In genomic region chr11:121702111-121702894, GRCm38 (mm10) we compare ENCODE assay signal across 8 mouse cellular contexts. TPM values are rescaled to one million over a fixed set of nuclear protein-coding genes. Genes with fewer than 3 reads are reported as not detected.
DNase-seq lines count a peak whose midpoint lies in the region; ATAC-seq lines count a peak whose summit lies in the region.

No protein-coding gene starts in this region.

- peak overlapping the region; percentile 97 for H3K4me2 ChIP-seq in heart, embryonic 13.5 days
- H3K4me2 ChIP-seq in liver, embryonic 12.5 days, result peak overlapping the region; percentile 83

- peak; percentile 82 for ATAC-seq in heart, embryonic 13.5 days (ENCODE audit: extremely low read depth, insufficient number of reproducible peaks, low FRiP score, low TSS enrichment)
- peak; percentile 78 for ATAC-seq in liver, embryonic 12.5 days

- DNase-seq in CD4-positive, CD25-positive, alpha-beta regulatory T cell, adult 2 months (ENCODE audit: low read depth, low spot score), result peak; percentile 56
- DNase-seq in fibroblast of lung, adult 2 months (ENCODE audit: low read depth), result peak; percentile 82
- DNase-seq in kidney, postnatal 10 days, result peak; percentile 96
- DNase-seq in naive thymus-derived CD4-positive, alpha-beta T cell, adult 2 months (ENCODE audit: low read depth), result peak; percentile 61
- peak; percentile 72 for DNase-seq in splenic B cell, adult 2 months (ENCODE audit: low read depth, low spot score)

- H3K27me3 ChIP-seq in heart, embryonic 13.5 days (replicated peaks), result peaks cover 28% of the 10 kb centered on the region
- H3K27me3 ChIP-seq in liver, embryonic 12.5 days (replicated peaks), result peaks cover 72% of the 10 kb centered on the region
- no peaks in the 10 kb centered on the region for H3K27me3 ChIP-seq in splenic B cell, adult 2 months (ENCODE audit: control insufficient read depth, insufficient read depth, low read length, poor library complexity, severe bottlenecking)

- under 1% methylated on average over 69 of the region's 69 CpGs for WGBS in heart, embryonic 13.5 days
- WGBS in liver, embryonic 12.5 days (ENCODE audit: insufficient replicate concordance), result 2% methylated on average over 69 of the region's 69 CpGs

- H3K36me3 ChIP-seq in heart, embryonic 13.5 days, result no peaks in the 10 kb centered on the region
- no peaks in the 10 kb centered on the region for H3K36me3 ChIP-seq in liver, embryonic 12.5 days
- no peaks in the 10 kb centered on the region for H3K36me3 ChIP-seq in splenic B cell, adult 2 months (ENCODE audit: control insufficient read depth, insufficient read depth, low read length, poor library complexity, severe bottlenecking)

- H3K27ac ChIP-seq in brown adipose tissue, adult 24 weeks (replicated peaks; ENCODE audit: low read depth, low read length), result peak overlapping the region; percentile 78
- H3K27ac ChIP-seq in heart, embryonic 13.5 days (replicated peaks), result peak overlapping the region; percentile 76
- no peak overlapping the region for H3K27ac ChIP-seq in liver, embryonic 12.5 days

- H3K4me1 ChIP-seq in brown adipose tissue, adult 24 weeks (ENCODE audit: control insufficient read depth, insufficient read depth, insufficient read length, low read length), result 0 out of 2 replicates have a peak, but pooled peaks cover 3% of the 10 kb centered on the region
- peaks cover 20% of the 10 kb centered on the region for H3K4me1 ChIP-seq in heart, embryonic 13.5 days
- peaks cover 16% of the 10 kb centered on the region for H3K4me1 ChIP-seq in liver, embryonic 12.5 days

- no peaks in the 10 kb centered on the region for H3K9me3 ChIP-seq in heart, embryonic 13.5 days
- no peaks in the 10 kb centered on the region for H3K9me3 ChIP-seq in liver, embryonic 12.5 days (replicated peaks)

- peak overlapping the region; percentile 78 for H3K4me3 ChIP-seq in brown adipose tissue, adult 24 weeks (ENCODE audit: insufficient read depth, low read depth, low read length)
- H3K4me3 ChIP-seq in heart, embryonic 13.5 days, result peak overlapping the region; percentile 87
- peak overlapping the region; percentile 58 for H3K4me3 ChIP-seq in liver, embryonic 12.5 days

- H3K9ac ChIP-seq in heart, embryonic 13.5 days, result peak overlapping the region; percentile 87
- peak overlapping the region; percentile 40 for H3K9ac ChIP-seq in liver, embryonic 12.5 days

RNA-seq across cellular contexts. Expression of gene Metrnl, which starts 1.0 kb away (rescaled TPM):
- polyA plus RNA-seq in brown adipose tissue, adult 24 weeks (2012; ENCODE audit: insufficient read depth, insufficient read length, missing spikeins), result 7.3 and 12.5 TPM in 2 replicates
- polyA plus RNA-seq in heart, embryonic 13.5 days (2015; fragmentation: Nextera tagmentation; extraction: Ambion mirVana), result 12.3 and 12.5 TPM in 2 replicates
- 3.7 and 4.8 TPM in 2 replicates for polyA plus RNA-seq in liver, embryonic 12.5 days (2016; fragmentation: Nextera tagmentation; extraction: Ambion mirVana)

RNA-seq across cellular contexts. Expression of gene B3gntl1, which starts 29.4 kb away (rescaled TPM):
- 2.0 and 3.0 TPM in 2 replicates for polyA plus RNA-seq in brown adipose tissue, adult 24 weeks (2012; ENCODE audit: insufficient read depth, insufficient read length, missing spikeins)
- 6.0 and 6.4 TPM in 2 replicates for polyA plus RNA-seq in heart, embryonic 13.5 days (2015; fragmentation: Nextera tagmentation; extraction: Ambion mirVana)
- polyA plus RNA-seq in liver, embryonic 12.5 days (2016; fragmentation: Nextera tagmentation; extraction: Ambion mirVana), result 2.5 and 2.9 TPM in 2 replicates
